Mouse (Mus musculus): Measurements from ENCODE around the gene Zic2.

Gene Zic2

GRCm38 (mm10) chr14:122513511-122514036 is 38.3 kb downstream of the Zic2 start:
- no peak for DNase-seq

DNA sequence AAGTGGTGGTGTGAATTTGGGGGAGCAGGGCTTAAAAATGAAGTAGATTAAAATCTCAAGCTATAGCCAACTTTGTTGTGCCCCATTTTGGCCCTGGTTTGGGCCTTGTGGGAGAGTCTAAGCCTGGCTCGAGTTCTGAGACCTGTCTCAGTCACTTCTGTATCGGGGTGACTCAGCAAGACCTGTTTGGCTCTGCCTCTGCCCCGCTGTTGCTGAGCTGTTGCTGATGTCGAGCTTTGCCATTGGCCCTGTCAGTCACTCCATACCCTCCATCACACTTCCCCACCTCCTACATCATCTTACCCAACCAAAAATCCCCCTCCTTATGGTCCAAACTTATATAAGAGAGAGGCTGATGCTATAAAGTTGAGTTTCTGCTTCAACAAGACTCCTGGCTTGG is 53.2 kb downstream of the Zic2 start:
- no peak for DNase-seq

All from cerebellum, adult 11 months (tissue).